Mouse (Mus musculus) mouse embryonic stem cell (cell line): ENCODE measurements at regions not wholly inside any gene's neighbourhood (a gene's known extent, or its start where the extent isn't known, plus 50 kb on each side); places are given as distances from the start of the nearest gene placed in this dataset.

Experiments used
- in situ Hi-C, 2 experiments: fragments of 300-500 bp; cut with MboI; formaldehyde crosslinking; loops; 1 replicate in 1 of 2; 3 replicates in 1 of 2; pipeline ENCODE4 v1.14.3; 2019 to 2020; ENCODE audit warnings: low sequenced_read_pairs in 2 of 2, low pct_unique_long_range_greater_than_20kb in 1 of 2, mixed read lengths in 1 of 2; ENCODE audit not compliant: unreplicated experiment in 1 of 2

DNA sequence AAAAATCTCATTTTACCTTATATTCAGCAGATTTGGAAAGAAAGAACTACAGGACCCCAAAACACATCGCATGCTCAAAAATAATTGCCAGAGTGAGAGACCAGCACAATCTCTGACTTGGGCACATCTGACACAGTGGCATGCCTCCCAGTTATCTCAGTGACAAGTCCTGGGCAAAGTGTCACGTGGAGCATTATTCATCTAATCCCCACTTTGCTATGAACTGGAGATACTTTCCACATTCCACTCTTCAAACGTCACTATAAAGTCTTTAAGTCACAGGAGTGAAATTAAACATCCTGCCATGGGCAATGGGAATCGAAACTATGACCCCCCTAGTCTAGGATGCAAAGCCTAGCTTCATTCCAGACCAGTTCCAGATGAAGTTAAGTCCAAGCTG, 93.5 kb upstream of the Ssbp2 start:
- in situ Hi-C loops = loop anchor here in 1 of 2 experiments (25.0 kb wide), 1 partner anchor 404 kb away; no protein-coding TSS in a partner anchor

DNA sequence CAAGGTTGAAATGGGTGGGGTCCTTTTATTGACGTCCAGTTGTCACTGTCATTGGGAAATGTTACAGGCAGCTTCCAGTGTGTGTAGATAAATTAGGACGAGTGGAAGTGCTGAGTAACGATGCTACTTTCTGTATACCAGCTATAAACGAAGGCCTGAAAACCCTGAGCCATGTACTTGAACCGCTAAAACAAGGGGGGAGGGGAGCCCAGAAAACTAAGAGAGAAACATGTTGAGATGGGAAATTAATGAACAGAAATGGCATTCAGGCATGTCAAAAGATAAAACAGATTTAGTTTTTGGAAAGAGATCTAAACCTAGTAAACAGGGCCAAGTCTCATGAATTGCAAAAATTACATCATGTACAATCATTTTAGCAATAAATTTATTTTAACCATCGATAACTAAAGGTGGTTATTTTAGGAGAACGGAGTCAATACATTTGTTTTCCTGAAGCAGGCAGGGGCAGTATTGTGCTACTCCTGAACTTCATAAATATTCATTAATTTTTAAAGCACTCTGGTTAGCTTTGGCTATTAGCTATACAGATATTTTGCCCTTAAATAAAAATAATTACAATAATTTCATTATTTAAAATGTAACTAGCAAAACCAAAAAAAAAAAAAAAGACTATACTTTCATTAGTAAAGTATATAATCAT, 92.1 kb upstream of the Ssbp2 start:
- in situ Hi-C loops = loop anchor here in 1 of 2 experiments (25.0 kb wide), 1 partner anchor 406 kb away; no protein-coding TSS in a partner anchor

- in situ Hi-C loops = loop anchor here in 1 of 2 experiments (25.0 kb wide), 1 partner anchor 406 kb away; no protein-coding TSS in a partner anchor
These were observed 91.4 kb upstream of the Ssbp2 start for GRCm38 (mm10) chr13:91368664-91369063.

GRCm38 (mm10) chr13:91370021-91370420, 90.1 kb upstream of the Ssbp2 start:
- in situ Hi-C loops = loop anchor here in 1 of 2 experiments (5.0 to 25.0 kb wide), 2 partner anchors 87 to 408 kb away; no protein-coding TSS in a partner anchor

- in situ Hi-C loops = loop anchor here in 1 of 2 experiments (5.0 to 25.0 kb wide), 2 partner anchors 87 to 408 kb away; no protein-coding TSS in a partner anchor
These were observed 89.6 kb upstream of the Ssbp2 start for GRCm38 (mm10) chr13:91370441-91370840.

DNA sequence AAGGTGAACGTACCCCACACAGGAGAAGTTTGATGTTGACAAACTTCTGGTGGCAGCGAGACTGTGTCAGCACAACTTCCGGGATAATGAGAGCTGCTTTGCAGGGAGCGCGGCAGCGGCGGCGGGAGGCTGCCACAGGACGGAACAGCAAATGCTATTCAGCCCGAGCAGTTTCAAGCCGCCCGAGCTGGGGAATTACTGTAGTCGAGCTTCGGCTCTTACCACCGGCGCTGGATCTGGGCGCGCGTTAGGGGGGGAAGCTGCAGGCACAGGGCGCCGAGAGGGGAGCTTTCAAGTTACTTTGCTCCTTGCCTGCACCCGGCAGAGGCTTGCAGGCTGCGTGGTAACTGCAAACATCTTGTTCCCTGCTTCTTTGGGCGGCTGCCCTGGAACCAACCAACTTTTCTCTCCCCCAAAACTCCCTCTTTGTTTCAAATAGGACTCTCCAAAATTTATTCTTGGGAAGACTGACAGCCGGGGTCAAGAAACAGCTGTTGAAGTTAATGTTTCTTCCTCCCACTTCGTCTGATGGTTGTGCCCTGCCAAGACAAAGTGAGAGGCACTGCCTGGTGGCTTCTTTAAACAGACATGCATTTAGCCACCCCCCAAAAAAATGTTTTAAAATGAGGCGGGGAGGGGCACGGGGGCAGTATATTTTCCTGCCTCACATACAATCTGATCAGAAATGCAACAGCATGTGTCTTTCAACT, 89.0 kb upstream of the Ssbp2 start:
- in situ Hi-C loops = loop anchor here in 1 of 2 experiments (5.0 to 25.0 kb wide), 2 partner anchors 86 to 409 kb away; no protein-coding TSS in a partner anchor

GRCm38 (mm10) chr13:91371596-91371987, 88.5 kb upstream of the Ssbp2 start:
- in situ Hi-C loops = loop anchor here in 1 of 2 experiments (5.0 to 25.0 kb wide), 2 partner anchors 86 to 409 kb away; no protein-coding TSS in a partner anchor

GRCm38 (mm10) chr13:91372130-91372875, 87.8 kb upstream of the Ssbp2 start:
- in situ Hi-C loops = loop anchor here in 1 of 2 experiments (5.0 to 25.0 kb wide), 2 partner anchors 85 to 410 kb away; no protein-coding TSS in a partner anchor

DNA sequence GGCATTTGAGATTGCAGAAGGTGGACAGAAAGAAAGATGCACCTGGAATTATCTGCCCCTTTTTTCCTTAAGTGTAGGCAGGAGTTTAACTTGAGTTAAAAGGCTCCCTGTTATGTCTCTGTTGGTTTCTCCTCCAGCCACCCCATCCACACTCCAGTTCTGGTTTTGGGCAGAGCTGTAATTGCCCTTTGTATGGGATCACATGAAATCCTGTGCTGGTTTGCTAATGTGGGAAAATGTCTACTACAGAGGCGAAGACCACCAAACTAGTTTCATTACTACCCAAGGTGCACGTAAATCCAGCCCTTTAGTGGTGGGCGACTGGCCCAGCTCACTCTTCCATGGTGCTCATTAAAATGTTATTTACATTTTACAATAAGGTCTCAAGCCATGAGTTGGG, 85.9 kb upstream of the Ssbp2 start:
- in situ Hi-C loops = loop anchor here in 1 of 2 experiments (5.0 to 25.0 kb wide), 2 partner anchors 83 to 412 kb away; no protein-coding TSS in a partner anchor

GRCm38 (mm10) chr13:91376556-91376955, 83.5 kb upstream of the Ssbp2 start:
- in situ Hi-C loops = loop anchor here in 1 of 2 experiments (5.0 kb wide), 1 partner anchor 81 kb away; no protein-coding TSS in a partner anchor

- in situ Hi-C loops = loop anchor here in 1 of 2 experiments (5.0 kb wide), 1 partner anchor 80 kb away; no protein-coding TSS in a partner anchor
These were observed 82.7 kb upstream of the Ssbp2 start for GRCm38 (mm10) chr13:91377428-91377827.

- in situ Hi-C loops = loop anchor here in 1 of 2 experiments (5.0 kb wide), 1 partner anchor 79 kb away; no protein-coding TSS in a partner anchor
These were observed 82.1 kb upstream of the Ssbp2 start for GRCm38 (mm10) chr13:91377972-91378371.

DNA sequence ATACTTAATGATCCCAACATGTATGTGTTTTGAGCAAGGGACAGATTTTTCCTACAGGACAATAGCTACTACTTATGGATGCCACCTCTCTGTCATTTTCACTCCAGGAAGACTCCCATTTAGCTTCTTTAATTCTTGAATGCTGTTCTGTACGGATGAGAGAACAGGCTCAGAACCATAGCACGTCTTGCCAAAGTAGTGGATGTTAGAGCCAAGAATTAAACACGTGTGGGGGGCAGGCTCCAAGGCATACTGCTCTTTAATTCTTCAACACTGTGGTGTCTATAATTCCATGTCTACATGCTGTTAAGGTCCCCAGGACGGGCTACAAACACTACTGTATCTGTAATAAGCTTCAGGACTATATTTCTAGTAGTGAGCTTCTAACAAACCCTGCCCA, 74.7 kb upstream of the Ssbp2 start:
- in situ Hi-C loops = no loop called here

DNA sequence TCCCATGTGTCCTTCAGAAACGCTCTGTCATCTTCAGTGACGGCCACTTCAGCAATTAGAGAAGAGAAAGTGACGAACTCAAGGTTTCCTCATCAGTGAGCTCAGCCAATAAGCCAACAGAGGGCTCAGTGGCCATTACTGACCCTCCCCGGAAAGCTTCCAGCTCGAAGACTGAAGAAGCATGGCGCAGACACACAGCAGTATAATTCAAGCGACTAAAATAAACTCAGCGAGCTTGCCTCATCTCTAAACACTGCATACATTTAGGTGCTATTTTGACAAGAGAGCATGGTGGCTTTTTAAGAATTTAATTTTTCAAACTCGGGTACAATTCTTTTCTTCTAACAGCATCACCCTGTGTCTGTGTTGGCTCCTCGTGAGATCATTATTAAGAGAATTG, 72.2 kb upstream of the Ssbp2 start:
- in situ Hi-C loops = no loop called here

GRCm38 (mm10) chr13:91403632-91404031, 56.5 kb upstream of the Ssbp2 start:
- in situ Hi-C loops = no loop called here

DNA sequence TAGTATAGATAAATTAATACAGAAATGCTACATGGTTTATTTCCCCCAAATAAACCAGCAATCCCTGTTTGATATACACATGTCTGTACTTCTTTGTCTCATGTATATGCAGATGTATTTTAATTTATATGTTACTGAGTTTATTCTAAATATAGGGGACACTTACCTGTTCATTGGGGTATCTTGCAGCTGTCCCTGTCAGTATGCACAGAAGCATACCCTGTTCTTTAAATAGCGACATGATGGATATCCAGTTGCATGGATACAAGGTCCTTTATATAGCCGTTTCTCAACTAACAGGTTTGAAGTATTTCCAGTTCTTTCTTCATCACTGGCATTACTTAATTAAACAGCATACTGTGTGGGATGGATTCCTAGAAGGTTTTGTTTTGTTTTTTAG, 55.1 kb upstream of the Ssbp2 start:
- in situ Hi-C loops = no loop called here

- in situ Hi-C loops = no loop called here
These were observed 50.0 kb upstream of the Ssbp2 start for GRCm38 (mm10) chr13:91410116-91410515.
